Mouse (Mus musculus) E14TG2a.4 (cell line): ENCODE measurements at regions not wholly inside any gene's neighbourhood (a gene's known extent, or its start where the extent isn't known, plus 50 kb on each side); places are given as distances from the start of the nearest gene placed in this dataset.

Experiments
- CTCF ChIP-seq: conservative IDR thresholded peaks from 2 replicates; pipeline ENCODE4 v1.5.1; 2014; ENCODE audit warnings: low read length
- NANOG ChIP-seq: IDR thresholded peaks from 2 replicates; pipeline ENCODE4 v1.6.1; 2014; ENCODE audit warnings: borderline replicate concordance, low read length, mixed read lengths

DNA sequence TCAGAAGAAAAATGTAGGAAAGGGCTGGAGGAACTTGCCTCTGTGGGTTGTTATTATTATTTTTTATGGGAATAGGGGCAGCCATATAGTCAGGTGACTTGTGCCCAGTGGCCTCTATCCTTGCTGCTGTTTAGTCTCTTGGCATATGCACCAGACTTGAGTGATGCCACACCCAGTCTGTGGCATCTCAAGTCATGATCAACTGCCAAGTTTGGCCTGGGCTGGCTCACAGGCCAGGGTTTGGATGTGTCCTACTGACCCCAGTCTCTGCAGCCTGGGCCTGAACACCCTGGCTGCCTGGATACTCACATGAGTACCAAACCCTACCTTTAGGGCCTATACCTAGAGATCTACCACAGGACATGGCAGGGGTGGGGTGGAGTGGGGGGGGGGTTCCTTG lies 133.8 kb downstream of the Cyp26a1 start:
- TF ChIP-seq CTCF (no peak), NANOG (no peak)
